Mouse (Mus musculus) liver, adult (tissue): ENCODE measurements at regions not wholly inside any gene's neighbourhood (a gene's known extent, or its start where the extent isn't known, plus 50 kb on each side); places are given as distances from the start of the nearest gene placed in this dataset.

Experiments used
- GATA4 ChIP-seq: IDR thresholded peaks from 2 replicates; pipeline ENCODE4 v1.6.1; 2014; ENCODE audit warnings: mild to moderate bottlenecking, low read length; ENCODE audit not compliant: insufficient replicate concordance

GRCm38 (mm10) chr5:96898120-96898672 lies 99.3 kb upstream of the Bmp2k start:
- TF ChIP-seq GATA4 = no peak

GRCm38 (mm10) chr5:96898695-96899094 lies 98.8 kb upstream of the Bmp2k start:
- TF ChIP-seq GATA4 = no peak

GRCm38 (mm10) chr5:96905572-96906271 lies 91.8 kb upstream of the Bmp2k start:
- no peak for TF ChIP-seq GATA4

- TF ChIP-seq GATA4 = no peak
These were observed 88.3 kb upstream of the Bmp2k start for GRCm38 (mm10) chr5:96909218-96909617.

- TF ChIP-seq GATA4 = 0 out of 2 replicates have a peak, but pooled peaks have one; percentile 20
These were observed 85.8 kb upstream of the Bmp2k start for GRCm38 (mm10) chr5:96911550-96912253.

GRCm38 (mm10) chr5:96912254-96912635 lies 85.2 kb upstream of the Bmp2k start:
- no peak for TF ChIP-seq GATA4

GRCm38 (mm10) chr5:96912781-96913180 lies 84.7 kb upstream of the Bmp2k start:
- TF ChIP-seq GATA4 = peak; percentile 19; the same call in 1 of the 2 replicates

GRCm38 (mm10) chr5:96913711-96914110 lies 83.8 kb upstream of the Bmp2k start:
- TF ChIP-seq GATA4 = no peak

GRCm38 (mm10) chr5:96914696-96915404 lies 82.6 kb upstream of the Bmp2k start:
- TF ChIP-seq GATA4 = no peak

- TF ChIP-seq GATA4 = no peak
These were observed 80.6 kb upstream of the Bmp2k start for GRCm38 (mm10) chr5:96916897-96917296.

GRCm38 (mm10) chr5:96917596-96918258 lies 79.8 kb upstream of the Bmp2k start:
- no peak for TF ChIP-seq GATA4

- TF ChIP-seq GATA4 = no peak
These were observed 78.3 kb upstream of the Bmp2k start for GRCm38 (mm10) chr5:96919149-96919548.

- peak; percentile 85; the same call in 1 of the 2 replicates for TF ChIP-seq GATA4
These were observed 76.5 kb upstream of the Bmp2k start for GRCm38 (mm10) chr5:96921037-96921436.

- no peak for TF ChIP-seq GATA4
These were observed 76.0 kb upstream of the Bmp2k start for GRCm38 (mm10) chr5:96921511-96921910.
